Mouse (Mus musculus): ENCODE measurements around the gene Cpa4.

GRCm38 (mm10) chr6:30618735-30619134, 50.6 kb downstream of the Cpa4 start:
- TF ChIP-seq CTCF (conservative IDR thresholded peaks at IDR 0.05; ENCODE audit: insufficient read depth, insufficient read length, low read depth, low read length) = no peak
- no peak for TF ChIP-seq POLR2A (IDR thresholded peaks at IDR 0.05; ENCODE audit: low read depth, low read length)
